Comparison of ENCODE assay signal across 10 mouse cellular contexts in genomic region chr3:104007479-104007878, GRCm38 (mm10). TPM values are rescaled to one million over a fixed set of nuclear protein-coding genes. Genes with fewer than 3 reads are reported as not detected.
DNase-seq lines count a peak whose midpoint lies in the region; TF ChIP-seq lines count a peak whose summit lies in the region.
"Had no signal": no experiment of that assay in that cellular context is flagged by ENCODE, and none has a peak within 500 bp of the region (broad histone marks: within the 10 kb centered on the region; RNA-seq: fewer than 3 reads in every experiment).

No protein-coding gene starts in this region.

- no peaks in the 10 kb centered on the region for H3K27me3 ChIP-seq in heart, adult 2 months (ENCODE audit: control insufficient read depth, insufficient read depth, low read length)
- H3K27me3 ChIP-seq in myocyte (ENCODE audit: control insufficient read depth, insufficient read depth, insufficient read length), result no peaks in the 10 kb centered on the region
- H3K27me3 ChIP-seq: embryonic facial prominence, embryonic 15.5 days; midbrain, embryonic 12.5 days had no signal

- no peak for TF ChIP-seq EP300 in heart, adult 2 months (IDR thresholded peaks at IDR 0.05; ENCODE audit: insufficient read depth, low read depth, low read length)

- 0 out of 2 replicates have a peak, but pooled peaks cover 2% of the 10 kb centered on the region for H3K36me3 ChIP-seq in heart, adult 2 months (ENCODE audit: control insufficient read depth, insufficient read depth, low read length)
- peaks cover 23% of the 10 kb centered on the region for H3K36me3 ChIP-seq in myocyte (ENCODE audit: control insufficient read depth, insufficient read depth)

- H3ac ChIP-seq in myocyte (ENCODE audit: control insufficient read depth, insufficient read length), result no peak overlapping the region

- peak in 1 of 2 experiments; percentile 36 for DNase-seq in heart, adult 2 months
- DNase-seq in heart, adult 8-10 months (ENCODE audit: low spot score), result no peak
- DNase-seq in right cerebral cortex, postnatal 10 days (ENCODE audit: low spot score in 2 of 2), result peak; percentile 75
- no peak for DNase-seq in right cerebral cortex, adult 2 months (ENCODE audit: low spot score in 2 of 2)
- DNase-seq in heart, postnatal 4 days, result peak; percentile 75
- DNase-seq in liver, result no peak
- no peak for DNase-seq in urinary bladder, postnatal 4 days (ENCODE audit: low spot score in 2 of 2)

- no peaks in the 10 kb centered on the region for H3K4me1 ChIP-seq in heart, adult 2 months (ENCODE audit: control insufficient read depth, insufficient read depth, low read length)
- H3K4me1 ChIP-seq: embryonic facial prominence, embryonic 15.5 days; midbrain, embryonic 12.5 days had no signal

- no peak overlapping the region for H3K4me3 ChIP-seq in heart, adult 2 months
- no peak overlapping the region for H3K4me3 ChIP-seq in myocyte
- H3K4me3 ChIP-seq: embryonic facial prominence, embryonic 15.5 days; midbrain, embryonic 12.5 days had no signal

- peak; percentile 22 for TF ChIP-seq CTCF in heart, adult 2 months (IDR thresholded peaks at IDR 0.05)

- H3K4me2 ChIP-seq in myocyte (ENCODE audit: low read depth), result no peak overlapping the region
- H3K4me2 ChIP-seq: embryonic facial prominence, embryonic 15.5 days; midbrain, embryonic 12.5 days had no signal

- no peaks in the 10 kb centered on the region for H3K79me2 ChIP-seq in heart, adult 2 months (replicated peaks; ENCODE audit: control insufficient read depth, insufficient read depth, low read length)
- H3K79me2 ChIP-seq in myocyte (ENCODE audit: control insufficient read depth, insufficient read depth), result no peaks in the 10 kb centered on the region

- WGBS in heart, adult 2 months, result 61% methylated on average over 8 of the region's 8 CpGs

- no peak overlapping the region for H3K27ac ChIP-seq in heart, adult 2 months
- H3K27ac ChIP-seq: embryonic facial prominence, embryonic 15.5 days; midbrain, embryonic 12.5 days had no signal

- H3K9ac ChIP-seq in heart, adult 2 months (ENCODE audit: low read depth, low read length), result no peak overlapping the region
- H3K9ac ChIP-seq: embryonic facial prominence, embryonic 15.5 days; midbrain, embryonic 12.5 days had no signal

- intact Hi-C loops in heart, adult 2 months (cut with DNase I), result no loop called here

- TF ChIP-seq POLR2A in heart, adult 2 months (IDR thresholded peaks at IDR 0.05; ENCODE audit: insufficient read depth, low read depth, low read length), result no peak
- TF ChIP-seq POLR2A in myocyte (IDR thresholded peaks at IDR 0.05; ENCODE audit: insufficient read length, low read depth), result no peak

TF ChIP-seq in myocyte, 11 proteins besides CTCF, POLR2A, EP300 and RAD21:
- TF ChIP-seq MYOG (IDR thresholded peaks at IDR 0.05; ENCODE audit: control insufficient read depth in 1 of 3, insufficient read depth in 1 of 3, insufficient read length in 2 of 3, low read depth in 2 of 3) (no peak), SRF (IDR thresholded peaks at IDR 0.05; ENCODE audit: control insufficient read depth, insufficient read length, low read depth) (no peak), MYOD1 (IDR thresholded peaks at IDR 0.05; ENCODE audit: control insufficient read depth in 1 of 3, insufficient read length in 2 of 3, low read depth in 2 of 3) (no peak), POLR2AphosphoS2 (IDR thresholded peaks at IDR 0.05; ENCODE audit: insufficient read length, low read depth) (peak; percentile 26), REST (IDR thresholded peaks at IDR 0.05; ENCODE audit: insufficient read depth, insufficient read length) (no peak), E2F4 (IDR thresholded peaks at IDR 0.05; ENCODE audit: insufficient read depth) (no peak), TCF3 (IDR thresholded peaks at IDR 0.05; ENCODE audit: insufficient read length, low read depth) (no peak)

RNA-seq across cellular contexts. Expression of gene Phtf1, which starts 39.6 kb away (rescaled TPM):
- total RNA-seq in heart, adult 2 months (2021), result 1 to 10 TPM; 6.8 to 8.0 TPM
- polyA plus RNA-seq in heart, adult 2 months (2012; rRNA removed), result 1.9 and 4.5 TPM in 2 replicates
- total RNA-seq in heart, adult 8-10 months (2022), result 1 to 10 TPM; 4.9 to 6.9 (median 6.4) TPM
- total RNA-seq in heart, postnatal 4 days (2021), result 10 to 100 TPM; 12.7 to 16.6 TPM
- 5.5 TPM for polyA plus RNA-seq in myocyte (2012; fragmentation: generic; extraction: Trizol)

Comparison
In these comparisons a context has a peak if more than half of its experiments do, and no peak if none do; other contexts are left out.
1. DNase-seq: peak in right cerebral cortex, postnatal 10 days (2 of 2) and heart, postnatal 4 days (single experiment); none in heart, adult 8-10 months (single experiment), right cerebral cortex, adult 2 months (0 of 2), liver (single experiment) and urinary bladder, postnatal 4 days (0 of 2).